8 mouse cellular contexts compared by ENCODE assay signal in genomic region chr5:125136996-125137671, GRCm38 (mm10). TPM values are rescaled to one million over a fixed set of nuclear protein-coding genes. Genes with fewer than 3 reads are reported as not detected.
DNase-seq lines count a peak whose midpoint lies in the region; ATAC-seq lines count a peak whose summit lies in the region.

No protein-coding gene starts in this region.

- H3K4me2 ChIP-seq in intestine, embryonic 16.5 days (ENCODE audit: low read depth, low read length), result no peak overlapping the region
- no peak overlapping the region for H3K4me2 ChIP-seq in intestine, embryonic 15.5 days (replicated peaks)

- no peak overlapping the region; the same call in 1 of the 2 replicates for H3K27ac ChIP-seq in intestine, embryonic 16.5 days (ENCODE audit: low read length)
- H3K27ac ChIP-seq in intestine, embryonic 15.5 days, result no peak overlapping the region
- H3K27ac ChIP-seq in embryonic facial prominence, embryonic 10.5 days (replicated peaks), result peak overlapping the region; percentile 73
- H3K27ac ChIP-seq in midbrain, embryonic 10.5 days (replicated peaks), result peak overlapping the region; percentile 57

- H3K9ac ChIP-seq in intestine, embryonic 16.5 days (ENCODE audit: low read depth, low read length), result 0 out of 2 replicates have a peak overlapping the region, but pooled peaks have one; percentile 38
- H3K9ac ChIP-seq in intestine, embryonic 15.5 days, result no peak overlapping the region

- no peaks in the 10 kb centered on the region for H3K36me3 ChIP-seq in intestine, embryonic 16.5 days (ENCODE audit: control insufficient read depth, insufficient read depth, low read length)
- H3K36me3 ChIP-seq in intestine, embryonic 15.5 days, result no peaks in the 10 kb centered on the region
- H3K36me3 ChIP-seq in embryonic facial prominence, embryonic 10.5 days (replicated peaks), result peaks cover 7% of the 10 kb centered on the region; the same call in 1 of the 2 replicates
- H3K36me3 ChIP-seq in midbrain, embryonic 10.5 days, result 0 out of 2 replicates have a peak, but pooled peaks cover 2% of the 10 kb centered on the region

- H3K4me1 ChIP-seq in intestine, embryonic 16.5 days (ENCODE audit: control insufficient read depth, insufficient read depth, low read length), result peaks cover 81% of the 10 kb centered on the region
- H3K4me1 ChIP-seq in intestine, embryonic 15.5 days (replicated peaks), result peaks cover 85% of the 10 kb centered on the region
- peaks cover 91% of the 10 kb centered on the region for H3K4me1 ChIP-seq in embryonic facial prominence, embryonic 10.5 days
- peaks cover 97% of the 10 kb centered on the region for H3K4me1 ChIP-seq in midbrain, embryonic 10.5 days

- WGBS in intestine, embryonic 16.5 days, result 44% methylated on average over 14 of the region's 14 CpGs
- WGBS in intestine, embryonic 15.5 days, result 43% methylated on average over 14 of the region's 14 CpGs
- WGBS in embryonic facial prominence, embryonic 10.5 days, result 53% methylated on average over 14 of the region's 14 CpGs
- 57% methylated on average over 14 of the region's 14 CpGs for WGBS in midbrain, embryonic 10.5 days

- peak; percentile 50 for DNase-seq in embryonic facial prominence, embryonic 10.5 days (ENCODE audit: low spot score)
- DNase-seq in kidney, adult 9 months, result peak; percentile 64
- DNase-seq in midbrain, embryonic 10.5 days (ENCODE audit: low spot score), result no peak
- DNase-seq in thymus, postnatal 36 days, result peak; percentile 39 to 50
- DNase-seq in left cerebral cortex, postnatal 36 days (ENCODE audit: low spot score in 2 of 2), result no peak
- no peak for DNase-seq in urinary bladder, postnatal 4 days (ENCODE audit: low spot score in 2 of 2)

- ATAC-seq in intestine, embryonic 16.5 days, result no peak
- ATAC-seq in intestine, embryonic 15.5 days, result no peak

- intact Hi-C loops in left cerebral cortex, postnatal 36 days (cut with DNase I), result no loop called here

- no peaks in the 10 kb centered on the region for H3K27me3 ChIP-seq in intestine, embryonic 16.5 days (replicated peaks; ENCODE audit: control insufficient read depth, insufficient read depth, low read length)
- H3K27me3 ChIP-seq in intestine, embryonic 15.5 days (replicated peaks), result no peaks in the 10 kb centered on the region
- no peaks in the 10 kb centered on the region for H3K27me3 ChIP-seq in embryonic facial prominence, embryonic 10.5 days (replicated peaks; ENCODE audit: low read depth, poor library complexity, severe bottlenecking)
- H3K27me3 ChIP-seq in midbrain, embryonic 10.5 days (ENCODE audit: low read depth, poor library complexity, severe bottlenecking), result no peaks in the 10 kb centered on the region

- no peak overlapping the region for H3K4me3 ChIP-seq in intestine, embryonic 16.5 days (ENCODE audit: low read length)
- no peak overlapping the region for H3K4me3 ChIP-seq in intestine, embryonic 15.5 days (replicated peaks)
- no peak overlapping the region for H3K4me3 ChIP-seq in embryonic facial prominence, embryonic 10.5 days
- no peak overlapping the region for H3K4me3 ChIP-seq in midbrain, embryonic 10.5 days

- no peaks in the 10 kb centered on the region for H3K9me3 ChIP-seq in intestine, embryonic 16.5 days (ENCODE audit: control insufficient read depth, low read length)
- H3K9me3 ChIP-seq in intestine, embryonic 15.5 days, result no peaks in the 10 kb centered on the region
- no peaks in the 10 kb centered on the region for H3K9me3 ChIP-seq in embryonic facial prominence, embryonic 10.5 days
- H3K9me3 ChIP-seq in midbrain, embryonic 10.5 days (replicated peaks), result no peaks in the 10 kb centered on the region

RNA-seq across cellular contexts. Expression of gene Ncor2, which starts 41.9 kb away (rescaled TPM):
- polyA plus RNA-seq in intestine, embryonic 16.5 days (2015; fragmentation: Nextera tagmentation; extraction: Ambion mirVana), result 13.1 and 14.4 TPM in 2 replicates
- 19.9 and 20.0 TPM in 2 replicates for polyA plus RNA-seq in intestine, embryonic 15.5 days (2015; fragmentation: Nextera tagmentation; extraction: Ambion mirVana)
- polyA plus RNA-seq in embryonic facial prominence, embryonic 10.5 days (2016; fragmentation: Nextera tagmentation; extraction: Ambion mirVana), result 19.2 and 19.8 TPM in 2 replicates
- 16.2 and 19.1 TPM in 2 replicates for polyA plus RNA-seq in midbrain, embryonic 10.5 days (2016; fragmentation: Nextera tagmentation; extraction: Ambion mirVana)
- total RNA-seq in left cerebral cortex, postnatal 36 days (2021), result 100 to 1,000 TPM; 167 to 240 TPM

Comparison
In these comparisons a context has a peak if more than half of its experiments do, and no peak if none do; other contexts are left out.
1. H3K27ac ChIP-seq: peak in embryonic facial prominence, embryonic 10.5 days (single experiment) and midbrain, embryonic 10.5 days (single experiment); none in intestine, embryonic 16.5 days (single experiment) and intestine, embryonic 15.5 days (single experiment).
2. DNase-seq: peak in embryonic facial prominence, embryonic 10.5 days (single experiment), kidney, adult 9 months (single experiment) and thymus, postnatal 36 days (2 of 2); none in midbrain, embryonic 10.5 days (single experiment), left cerebral cortex, postnatal 36 days (0 of 2) and urinary bladder, postnatal 4 days (0 of 2).